Comparison of ENCODE assay signal across 18 mouse cellular contexts in the genomic region with DNA sequence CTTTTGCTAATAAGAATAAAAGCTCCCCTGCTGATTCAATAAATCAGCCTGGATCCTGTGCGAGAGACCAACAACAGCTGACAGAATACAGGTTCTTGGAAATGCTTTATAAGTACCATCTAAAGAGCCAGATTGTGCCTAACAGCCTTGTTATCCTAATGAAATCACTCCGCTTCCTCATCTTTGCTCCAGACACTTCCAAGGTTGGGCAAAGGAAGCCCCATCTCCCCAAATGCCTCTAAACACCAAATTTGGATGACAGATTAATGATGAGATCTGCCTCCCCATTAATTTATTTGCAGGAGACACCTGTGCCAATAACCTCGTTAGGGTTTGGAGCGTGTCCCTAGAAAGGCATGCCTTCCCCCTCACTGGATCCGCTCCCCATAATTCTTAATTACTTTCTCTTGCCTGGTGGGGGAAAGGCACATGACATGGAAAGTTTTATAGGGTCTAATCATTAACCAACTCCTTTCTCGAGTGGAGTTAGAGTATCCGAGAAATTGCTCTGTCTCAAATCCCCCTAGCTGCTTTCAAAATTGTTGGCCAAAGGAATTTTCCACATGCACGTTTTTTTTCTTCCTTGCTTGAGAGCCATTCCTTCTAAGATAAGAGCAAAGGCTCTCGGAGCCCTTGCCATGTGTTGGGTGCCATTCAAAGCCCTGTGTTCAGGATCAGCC.
DNase-seq lines count a peak whose midpoint lies in the region; ATAC-seq and TF ChIP-seq lines count a peak whose summit lies in the region.
"Had no signal": no experiment of that assay in that cellular context is flagged by ENCODE, and none has a peak within 500 bp of the region (broad histone marks: within the 10 kb centered on the region; RNA-seq: fewer than 3 reads in every experiment).

No protein-coding gene starts in this region.

- no peak overlapping the region for H3K9ac ChIP-seq in midbrain, embryonic 16.5 days (ENCODE audit: low read depth, low read length)
- H3K9ac ChIP-seq in heart, adult 2 months (ENCODE audit: low read depth, low read length), result no peak overlapping the region
- H3K9ac ChIP-seq: forebrain, embryonic 13.5 days; liver, embryonic 12.5 days; midbrain, embryonic 12.5 days; neural tube, embryonic 13.5 days had no signal

- ATAC-seq in midbrain, embryonic 16.5 days, result no peak
- ATAC-seq: forebrain, embryonic 13.5 days; hindbrain, embryonic 16.5 days; liver, embryonic 12.5 days had no signal

- no peak overlapping the region for H3K4me3 ChIP-seq in midbrain, embryonic 16.5 days (ENCODE audit: low read depth, low read length)
- no peak overlapping the region for H3K4me3 ChIP-seq in heart, adult 2 months
- H3K4me3 ChIP-seq: embryonic facial prominence, embryonic 10.5 days; forebrain, embryonic 13.5 days; liver, embryonic 12.5 days; midbrain, embryonic 12.5 days; neural tube, embryonic 13.5 days had no signal

- no peak for TF ChIP-seq POLR2A in heart, adult 2 months (IDR thresholded peaks at IDR 0.05; ENCODE audit: insufficient read depth, low read depth, low read length)

- H3K4me1 ChIP-seq in midbrain, embryonic 16.5 days (ENCODE audit: control insufficient read depth, insufficient read depth, low read length), result no peaks in the 10 kb centered on the region
- no peaks in the 10 kb centered on the region for H3K4me1 ChIP-seq in heart, adult 2 months (ENCODE audit: control insufficient read depth, insufficient read depth, low read length)
- H3K4me1 ChIP-seq: embryonic facial prominence, embryonic 10.5 days; forebrain, embryonic 13.5 days; liver, embryonic 12.5 days; midbrain, embryonic 12.5 days; neural tube, embryonic 13.5 days had no signal

- TF ChIP-seq EP300 in heart, adult 2 months (IDR thresholded peaks at IDR 0.05; ENCODE audit: insufficient read depth, low read depth, low read length), result no peak

- 73% methylated on average over 9 of the region's 9 CpGs for WGBS in midbrain, embryonic 16.5 days
- 61% methylated on average over 9 of the region's 9 CpGs for WGBS in heart, adult 2 months

- H3K79me2 ChIP-seq in heart, adult 2 months (replicated peaks; ENCODE audit: control insufficient read depth, insufficient read depth, low read length), result no peaks in the 10 kb centered on the region

- intact Hi-C loops in heart, adult 2 months (cut with DNase I), result no loop called here

- no peaks in the 10 kb centered on the region for H3K36me3 ChIP-seq in midbrain, embryonic 16.5 days (ENCODE audit: control insufficient read depth, insufficient read depth, low read length)
- H3K36me3 ChIP-seq in heart, adult 2 months (ENCODE audit: control insufficient read depth, insufficient read depth, low read length), result no peaks in the 10 kb centered on the region
- H3K36me3 ChIP-seq: embryonic facial prominence, embryonic 10.5 days; liver, embryonic 12.5 days; midbrain, embryonic 12.5 days; neural tube, embryonic 13.5 days had no signal

- no peaks in the 10 kb centered on the region for H3K9me3 ChIP-seq in midbrain, embryonic 16.5 days (replicated peaks; ENCODE audit: control insufficient read depth, low read length, poor library complexity, severe bottlenecking)
- H3K9me3 ChIP-seq: embryonic facial prominence, embryonic 10.5 days; forebrain, embryonic 13.5 days; liver, embryonic 12.5 days; midbrain, embryonic 12.5 days; neural tube, embryonic 13.5 days had no signal

- peak; percentile 59 for DNase-seq in kidney, adult 11 months
- no peak for DNase-seq in kidney, postnatal 10 days
- DNase-seq in kidney, adult 8-10 months, result peak; percentile 46 to 77
- DNase-seq in kidney, postnatal 25 days, result peak; percentile 21 to 49
- no peak for DNase-seq in T-cell, adult 2 months (ENCODE audit: low spot score)
- DNase-seq in heart, adult 2 months, result no peak
- DNase-seq: cerebellum, adult 2 months; gastrocnemius, postnatal 14 days; layer of hippocampus, postnatal 36 days; thymus, postnatal 36 days had no signal

- no peaks in the 10 kb centered on the region for H3K27me3 ChIP-seq in midbrain, embryonic 16.5 days (ENCODE audit: control insufficient read depth, insufficient read depth, low read depth, low read length)
- no peaks in the 10 kb centered on the region for H3K27me3 ChIP-seq in heart, adult 2 months (ENCODE audit: control insufficient read depth, insufficient read depth, low read length)
- H3K27me3 ChIP-seq: CH12.LX; forebrain, embryonic 13.5 days; liver, embryonic 12.5 days; midbrain, embryonic 12.5 days; neural tube, embryonic 13.5 days had no signal

- no peak overlapping the region for H3K27ac ChIP-seq in midbrain, embryonic 16.5 days (ENCODE audit: low read length)
- H3K27ac ChIP-seq in heart, adult 2 months, result no peak overlapping the region
- H3K27ac ChIP-seq: embryonic facial prominence, embryonic 10.5 days; forebrain, embryonic 13.5 days; liver, embryonic 12.5 days; midbrain, embryonic 12.5 days; neural tube, embryonic 13.5 days had no signal

- H3K4me2 ChIP-seq in midbrain, embryonic 16.5 days (ENCODE audit: low read length), result no peak overlapping the region
- H3K4me2 ChIP-seq: forebrain, embryonic 13.5 days; liver, embryonic 12.5 days; midbrain, embryonic 12.5 days; neural tube, embryonic 13.5 days had no signal

- TF ChIP-seq CTCF in heart, adult 2 months (IDR thresholded peaks at IDR 0.05), result no peak

Comparison
In these comparisons a context has a peak if more than half of its experiments do, and no peak if none do; other contexts are left out.
1. DNase-seq: peak in kidney, adult 11 months (single experiment), kidney, adult 8-10 months (2 of 2) and kidney, postnatal 25 days (2 of 2); none in kidney, postnatal 10 days (single experiment), T-cell, adult 2 months (single experiment) and heart, adult 2 months (0 of 2).